Mouse (Mus musculus): Measurements from ENCODE around the gene H2-Q2.
"Not testable (repeated sequence)": the region's sequence is repeated elsewhere in the genome, so short reads cannot be mapped to it uniquely, and the experiment has no call there.

The H2-Q2 gene

DNA sequence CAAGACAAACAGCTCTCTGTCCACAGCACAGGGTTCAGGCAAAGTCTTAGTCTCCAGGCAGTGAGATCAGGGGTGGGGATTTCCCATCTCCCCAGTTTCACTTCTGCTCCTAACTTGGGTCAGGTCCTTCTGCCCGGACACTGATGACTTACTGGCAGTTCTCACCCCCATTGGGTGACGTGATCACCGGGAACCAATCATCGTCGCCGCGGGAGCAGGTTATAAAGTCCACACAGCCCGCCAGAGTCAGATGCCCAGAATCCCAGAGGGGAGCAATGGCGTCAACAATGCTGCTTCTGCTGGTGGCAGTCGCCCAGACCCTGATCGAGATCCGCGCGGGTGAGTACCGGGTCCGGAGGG is 37.3 kb downstream of the H2-Q2 start, which contains the start of gene H2-Q4:
Gene H2-Q4, plus strand, starts transcription at position 249 of the 360 bp plus-strand sequence.
- DNase-seq (ENCODE audit: low spot score in 2 of 2), result peak; percentile 92 to 94

- DNase-seq (ENCODE audit: low spot score in 2 of 2), result peak; percentile 23 to 28
Observed at GRCm38 (mm10) chr17:35379729-35380451, 37.8 kb downstream of the H2-Q2 start.

DNA sequence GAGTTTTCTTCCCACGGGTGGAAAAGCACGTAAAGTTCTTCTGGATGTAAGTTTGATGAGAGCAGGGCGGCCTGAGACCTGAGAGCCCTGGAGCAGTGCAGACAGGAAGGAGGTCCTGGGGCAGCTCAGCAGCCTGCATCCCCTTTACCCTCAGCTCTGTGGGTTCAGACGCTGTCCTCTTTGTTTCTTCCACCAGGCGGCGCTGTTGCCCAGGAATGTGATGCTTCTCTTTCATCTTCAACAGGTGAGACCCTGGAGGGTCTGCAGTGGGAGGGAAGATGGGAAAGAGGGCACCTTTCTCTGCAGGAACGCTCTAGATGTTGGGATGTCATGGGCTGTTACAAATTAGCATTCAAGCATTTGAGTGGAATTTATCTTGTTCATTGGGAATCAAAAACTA is 47.8 kb downstream of the H2-Q2 start:
- DNase-seq (ENCODE audit: low spot score in 2 of 2), result not testable (repeated sequence)

- DNase-seq (ENCODE audit: low spot score in 2 of 2), result not testable (repeated sequence)
Observed at GRCm38 (mm10) chr17:35392671-35393070, 50.6 kb downstream of the H2-Q2 start.

DNA sequence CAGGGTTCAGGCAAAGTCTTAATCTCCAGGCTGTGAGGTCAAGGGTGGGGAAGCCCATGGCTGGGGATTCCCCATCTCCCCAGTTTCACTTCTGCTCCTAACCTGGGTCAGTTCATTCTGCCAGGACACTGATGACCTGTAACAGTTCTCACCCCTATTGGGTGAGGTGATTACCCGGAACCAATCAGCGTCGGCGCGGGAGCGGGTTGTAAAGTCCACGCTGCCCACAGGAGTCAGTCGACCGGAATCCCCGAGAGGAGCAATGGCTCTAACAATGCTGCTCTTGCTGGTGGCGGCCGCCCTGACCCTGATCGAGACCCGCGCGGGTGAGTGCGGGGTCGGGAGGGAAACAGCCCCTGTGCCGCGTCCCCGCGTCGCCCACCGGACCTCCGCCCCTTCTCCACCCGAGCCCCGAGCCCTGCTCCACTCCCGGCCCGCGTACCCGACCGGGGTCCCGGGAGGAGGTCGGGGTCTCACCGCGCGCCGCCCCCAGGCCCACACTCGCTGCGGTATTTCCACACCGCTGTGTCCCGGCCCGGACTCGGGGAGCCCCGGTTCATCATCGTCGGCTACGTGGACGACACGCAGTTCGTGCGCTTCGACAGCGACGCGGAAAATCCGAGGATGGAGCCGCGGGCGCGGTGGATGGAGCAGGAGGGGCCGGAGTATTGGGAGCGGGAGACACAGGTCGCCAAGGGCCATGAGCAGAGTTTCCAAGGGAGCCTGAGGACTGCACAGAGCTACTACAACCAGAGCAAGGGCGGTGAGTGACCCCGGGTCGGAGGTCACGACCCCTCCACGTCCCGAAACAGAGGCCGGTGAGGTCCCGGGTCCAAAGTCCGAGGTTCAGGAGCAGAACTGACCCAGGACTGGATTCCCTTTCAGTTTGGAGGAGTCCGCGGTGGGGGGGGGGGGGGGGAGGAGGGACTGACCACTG is 52.1 kb downstream of the H2-Q2 start:
- DNase-seq (ENCODE audit: low spot score in 2 of 2), result not testable (repeated sequence)
